Mouse (Mus musculus): ENCODE results near the gene Zranb2. TPM values are rescaled to one million over a fixed set of nuclear protein-coding genes. Genes with fewer than 3 reads are reported as not detected.

Zranb2 gene
- polyA plus RNA-seq (2015; fragmentation: Nextera tagmentation; extraction: Ambion mirVana), result 60.8 and 65.7 TPM in 2 replicates

GRCm38 (mm10) chr3:157533964-157534785 lies at the start of gene Zranb2:
Gene Zranb2 (plus strand): TSS chr3:157534160.

DNA sequence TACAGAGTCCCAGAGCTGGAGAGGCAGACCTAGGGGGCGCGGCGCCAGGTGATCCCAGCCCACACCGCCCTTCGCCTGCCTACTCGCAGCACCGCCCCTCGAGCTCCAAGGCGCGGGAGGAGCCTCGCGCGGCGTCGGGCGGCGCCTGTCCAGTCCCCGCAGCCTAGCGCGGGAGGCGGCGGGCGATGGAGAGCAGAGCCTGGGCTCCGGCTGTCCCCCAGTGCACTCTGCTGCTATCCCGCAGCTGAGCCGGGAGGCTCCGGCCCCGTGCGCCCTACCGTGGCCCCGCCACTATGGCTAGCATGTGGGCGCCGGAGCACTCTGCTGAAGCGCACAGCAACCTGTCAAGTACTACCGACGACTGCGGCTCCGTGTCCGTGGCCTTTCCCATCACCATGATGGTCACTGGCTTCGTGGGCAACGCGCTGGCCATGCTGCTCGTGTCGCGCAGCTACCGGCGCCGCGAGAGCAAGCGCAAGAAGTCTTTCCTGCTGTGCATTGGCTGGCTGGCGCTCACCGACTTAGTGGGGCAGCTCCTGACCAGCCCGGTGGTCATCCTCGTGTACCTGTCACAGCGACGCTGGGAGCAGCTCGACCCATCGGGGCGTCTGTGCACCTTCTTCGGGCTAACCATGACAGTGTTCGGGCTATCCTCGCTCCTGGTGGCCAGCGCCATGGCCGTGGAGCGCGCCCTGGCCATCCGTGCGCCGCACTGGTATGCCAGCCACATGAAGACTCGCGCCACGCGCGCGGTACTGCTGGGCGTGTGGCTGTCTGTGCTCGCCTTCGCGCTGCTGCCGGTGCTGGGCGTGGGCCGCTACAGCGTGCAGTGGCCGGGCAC lies 33.0 kb downstream of the Zranb2 start, which contains the start of gene Ptger3:
Ptger3 (plus strand) TSS at position 168 of the 841 bp plus-strand sequence.

MicroRNAs encoded within 50 kb of the gene (microRNA counts, 519-probe panel; counts per million panel counts)
- microRNA mmu-miR-186, result 88.3 counts per million

Other genes with a start within 250 kb of the Zranb2 start
- 6.1 and 6.5 TPM in 2 replicates for gene Ptger3, start 32.7 kb downstream of the Zranb2 start, polyA plus RNA-seq (2015; fragmentation: Nextera tagmentation; extraction: Ambion mirVana)

Measured in spleen, postnatal 0 days (tissue).